Mouse (Mus musculus) ES-Bruce4 (cell line): ENCODE data around the gene Atxn7l2. TPM values are rescaled to one million over a fixed set of nuclear protein-coding genes. Genes with fewer than 3 reads are reported as not detected.

Source experiments
- H3K27ac ChIP-seq: 2 replicates; pipeline ENCODE4 v1.5.1; 2012; ENCODE audit warnings: low read length, inconsistent platforms; ENCODE audit not compliant: insufficient read depth
- H3K27me3 ChIP-seq: 2 replicates; pipeline ENCODE4 v1.6.1; 2012; ENCODE audit warnings: mild to moderate bottlenecking, low read length, inconsistent platforms; ENCODE audit not compliant: control insufficient read depth, poor library complexity, insufficient read depth, severe bottlenecking
- H3K36me3 ChIP-seq: 2 replicates; pipeline ENCODE4 v1.6.1; 2012; ENCODE audit warnings: inconsistent platforms, mild to moderate bottlenecking, low read length, moderate library complexity; ENCODE audit not compliant: control insufficient read depth, poor library complexity, insufficient read depth, severe bottlenecking
- H3K4me1 ChIP-seq: one replicate; pipeline ENCODE4 v1.8.1; 2011; ENCODE audit warnings: low read length; ENCODE audit not compliant: control insufficient read depth, insufficient read depth
- H3K4me3 ChIP-seq: 2 replicates; pipeline ENCODE4 v1.5.1; 2011; ENCODE audit warnings: low read depth, mild to moderate bottlenecking, low read length
- H3K9ac ChIP-seq: 2 replicates; pipeline ENCODE4 v1.6.1; 2012; ENCODE audit warnings: low read depth, mild to moderate bottlenecking, inconsistent platforms; ENCODE audit not compliant: poor library complexity, severe bottlenecking
- H3K9me3 ChIP-seq: replicated peaks from 2 replicates; pipeline ENCODE4 v1.6.1; 2012; ENCODE audit warnings: mild to moderate bottlenecking, low read length, inconsistent platforms; ENCODE audit not compliant: control insufficient read depth, poor library complexity, insufficient read depth, severe bottlenecking
- CTCF ChIP-seq: IDR thresholded peaks from one replicate; pipeline ENCODE4 v1.8.1; 2011; ENCODE audit warnings: low read depth, low read length
- EP300 ChIP-seq: IDR thresholded peaks from 2 replicates; pipeline ENCODE4 v1.6.1; 2011; ENCODE audit warnings: low read depth, low read length; ENCODE audit not compliant: insufficient read depth
- POLR2A ChIP-seq: IDR thresholded peaks from one replicate; pipeline ENCODE4 v1.8.1; 2011; ENCODE audit warnings: low read length; ENCODE audit not compliant: insufficient read depth
- polyA plus RNA-seq: library from polyadenylated mRNA; stranded (reverse); fragments of >200 nt; gene quantifications from 2 replicates; pipeline ENCODE4 v1.2.4, GENCODE M21; 2011; ENCODE audit warnings: low read depth; ENCODE audit not compliant: missing spikeins, insufficient read depth, insufficient read length

Gene Atxn7l2
- polyA plus RNA-seq, 1 experiment: 4.3 TPM

DNA sequence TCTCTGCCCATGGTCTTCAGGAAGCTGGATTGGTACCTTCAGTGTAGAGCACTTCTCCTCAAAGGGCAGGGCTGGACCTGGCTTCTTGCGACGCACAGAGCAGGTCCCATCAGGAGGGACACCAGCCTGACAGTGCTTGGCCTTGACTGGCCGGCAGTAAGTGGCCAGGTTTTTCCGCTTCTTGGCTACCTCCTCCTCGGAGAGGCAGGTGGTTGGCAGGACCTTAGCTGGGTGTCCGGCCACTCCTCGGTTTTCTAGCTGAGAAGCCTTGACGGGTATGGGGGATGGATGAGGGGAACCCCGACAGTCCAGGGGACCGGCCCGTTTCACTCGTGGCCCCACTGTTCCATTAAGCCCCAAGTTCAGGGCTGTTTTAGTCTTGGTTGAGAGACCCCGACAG lies 7.5 kb downstream of the Atxn7l2 start:
- Histone ChIP-seq H3K36me3 (no peaks in the 10 kb centered on the region), H3K27me3 (no peaks in the 10 kb centered on the region), H3K4me1 (no peaks in the 10 kb centered on the region), H3K27ac (no peak overlapping the region), H3K9ac (no peak overlapping the region), H3K4me3 (no peak overlapping the region), H3K9me3 (no peaks in the 10 kb centered on the region)
- TF ChIP-seq EP300 (no peak), POLR2A (no peak), CTCF (no peak)

DNA sequence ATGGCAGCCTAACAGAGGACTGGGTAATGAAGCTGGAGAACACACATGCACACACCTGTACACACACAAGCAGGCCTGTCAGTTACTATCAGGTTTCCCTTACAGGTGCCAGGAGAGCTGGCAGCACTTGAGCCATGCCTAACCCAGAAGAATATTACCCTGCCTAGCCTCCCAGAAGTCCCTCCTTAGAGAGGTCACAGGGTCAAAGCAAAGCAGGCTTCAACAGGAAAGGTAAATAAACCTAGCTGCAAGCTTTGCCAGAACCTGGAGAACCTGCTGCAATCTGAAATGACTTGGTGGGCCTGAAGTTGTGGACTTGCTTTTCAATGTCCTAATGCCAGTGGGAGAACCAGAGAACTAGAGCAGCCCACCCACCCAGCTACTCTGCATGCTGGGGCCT lies 8.2 kb downstream of the Atxn7l2 start:
- no peak overlapping the region for H3K4me3 ChIP-seq
- H3K36me3 ChIP-seq: no peaks in the 10 kb centered on the region
- H3K27me3 ChIP-seq: no peaks in the 10 kb centered on the region
- no peak overlapping the region for H3K27ac ChIP-seq
- H3K9me3 ChIP-seq: no peaks in the 10 kb centered on the region
- no peaks in the 10 kb centered on the region for H3K4me1 ChIP-seq
- TF ChIP-seq POLR2A (no peak), CTCF (no peak), EP300 (no peak)
- H3K9ac ChIP-seq: no peak overlapping the region

DNA sequence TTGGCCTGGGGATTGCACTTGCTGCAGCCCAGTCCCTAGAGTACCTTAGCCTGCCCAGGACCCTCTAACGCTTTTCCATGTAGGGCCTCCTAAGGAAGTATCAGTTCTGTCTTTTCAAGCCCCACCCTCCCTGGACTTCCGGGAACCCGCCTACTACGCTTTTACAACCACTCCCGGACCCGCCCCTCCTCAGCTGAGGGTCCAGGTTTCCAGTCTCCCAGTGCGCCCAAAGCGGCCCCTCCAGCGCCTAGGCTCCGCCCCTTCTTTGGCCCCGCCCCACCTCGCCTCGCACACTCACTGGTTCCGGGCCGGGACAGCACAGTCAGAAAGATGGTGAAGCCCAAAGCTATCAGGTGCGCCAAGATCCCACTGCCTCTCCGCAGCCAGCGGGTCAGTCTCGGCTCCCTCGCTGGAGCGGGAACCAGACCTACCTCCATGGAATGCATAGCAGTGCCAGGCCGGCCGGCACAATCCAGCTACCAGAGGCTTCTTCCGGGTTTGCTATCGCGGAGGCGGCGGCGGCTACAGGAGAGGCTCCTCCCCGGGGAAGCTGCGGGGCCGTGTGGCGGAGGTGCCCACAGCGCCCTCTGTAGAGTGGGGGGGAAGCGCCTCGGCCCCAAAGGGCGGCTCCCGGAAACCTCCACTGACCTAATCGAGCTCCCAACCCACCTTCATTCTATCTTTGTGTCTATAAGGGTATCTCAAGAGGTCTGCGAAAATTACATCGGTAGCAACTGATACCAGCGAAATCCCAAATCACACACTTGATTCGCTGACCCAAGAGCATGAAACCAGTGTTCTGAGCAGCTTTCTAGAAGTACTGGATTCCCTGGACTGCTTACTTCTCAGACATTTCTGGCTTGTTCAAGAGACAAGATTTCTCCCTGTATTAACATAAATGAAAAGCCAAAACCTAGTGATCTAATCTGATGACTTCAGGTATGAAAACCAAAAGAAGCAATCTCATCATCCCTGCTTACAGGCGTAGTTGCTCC lies 10.1 kb downstream of the Atxn7l2 start, which contains the start of gene Cyb561d1:
TSS of gene Cyb561d1 (minus strand) at position 884 of the 995 bp plus-strand sequence.
- H3K27me3 ChIP-seq: no peaks in the 10 kb centered on the region
- H3K27ac ChIP-seq: peak within 1 kb of the TSS; percentile 37; the same call in 1 of the 2 replicates
- H3K36me3 ChIP-seq: no peaks in the 10 kb centered on the region
- peak within 1 kb of the TSS; percentile 80 for H3K4me3 ChIP-seq
- peak within 1 kb of the TSS; percentile 17 for H3K9ac ChIP-seq
- H3K4me1 ChIP-seq: no peaks in the 10 kb centered on the region
- TF ChIP-seq POLR2A (peak; percentile 77), CTCF (peak; percentile 41), EP300 (no peak)
- no peaks in the 10 kb centered on the region for H3K9me3 ChIP-seq

DNA sequence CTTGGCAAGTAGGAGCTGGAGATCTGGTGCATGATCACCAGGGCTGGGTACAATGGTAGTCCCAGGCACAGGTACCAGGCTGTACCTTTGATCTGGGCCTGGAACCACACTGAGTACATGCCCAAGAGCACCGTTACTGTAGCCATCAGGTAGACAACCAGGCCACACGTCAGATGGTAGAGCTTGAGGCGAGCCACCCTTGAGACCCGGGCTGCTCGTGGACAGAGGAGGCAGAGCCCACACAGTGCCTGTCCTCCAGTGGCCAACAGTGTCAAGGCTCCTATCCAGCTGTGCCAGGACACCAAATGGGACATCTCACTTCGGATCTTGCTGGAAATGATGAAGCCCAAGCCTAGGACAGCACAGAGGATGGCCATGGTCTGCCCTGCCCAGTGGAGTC lies 11.5 kb downstream of the Atxn7l2 start:
- H3K27me3 ChIP-seq: no peaks in the 10 kb centered on the region
- no peaks in the 10 kb centered on the region for H3K36me3 ChIP-seq
- H3K9ac ChIP-seq: no peak overlapping the region
- H3K27ac ChIP-seq: no peak overlapping the region
- H3K9me3 ChIP-seq: no peaks in the 10 kb centered on the region
- H3K4me1 ChIP-seq: no peaks in the 10 kb centered on the region
- no peak overlapping the region for H3K4me3 ChIP-seq
- TF ChIP-seq CTCF (no peak), POLR2A (no peak), EP300 (no peak)

DNA sequence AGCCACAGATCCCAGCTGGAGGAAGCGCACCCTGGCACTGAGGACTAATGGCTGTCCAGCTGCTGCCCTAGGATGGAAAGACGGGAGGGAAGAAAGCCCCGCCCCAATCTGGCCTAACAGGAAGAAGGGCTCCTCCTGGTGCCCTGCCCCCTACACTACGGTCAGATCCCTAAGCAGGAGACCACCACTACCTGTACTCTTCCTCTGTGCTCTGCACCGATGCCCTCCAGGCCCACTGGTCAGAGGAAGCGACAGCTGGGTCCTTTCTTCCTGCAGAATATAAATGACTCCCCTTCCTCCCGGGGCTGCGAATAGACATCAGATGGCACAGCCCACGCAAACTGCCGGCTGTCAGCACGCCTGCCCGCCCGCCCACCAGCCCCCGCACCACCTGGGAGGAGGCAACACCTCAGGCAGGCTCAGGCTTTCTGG lies 13.7 kb downstream of the Atxn7l2 start:
- peak overlapping the region; percentile 17 for H3K4me3 ChIP-seq
- no peak overlapping the region for H3K9ac ChIP-seq
- no peak overlapping the region for H3K27ac ChIP-seq
- H3K9me3 ChIP-seq: no peaks in the 10 kb centered on the region
- peaks cover 1% of the 10 kb centered on the region for H3K4me1 ChIP-seq
- H3K27me3 ChIP-seq: no peaks in the 10 kb centered on the region
- TF ChIP-seq CTCF: peak; percentile 9
- TF ChIP-seq POLR2A: no peak
- H3K36me3 ChIP-seq: no peaks in the 10 kb centered on the region

DNA sequence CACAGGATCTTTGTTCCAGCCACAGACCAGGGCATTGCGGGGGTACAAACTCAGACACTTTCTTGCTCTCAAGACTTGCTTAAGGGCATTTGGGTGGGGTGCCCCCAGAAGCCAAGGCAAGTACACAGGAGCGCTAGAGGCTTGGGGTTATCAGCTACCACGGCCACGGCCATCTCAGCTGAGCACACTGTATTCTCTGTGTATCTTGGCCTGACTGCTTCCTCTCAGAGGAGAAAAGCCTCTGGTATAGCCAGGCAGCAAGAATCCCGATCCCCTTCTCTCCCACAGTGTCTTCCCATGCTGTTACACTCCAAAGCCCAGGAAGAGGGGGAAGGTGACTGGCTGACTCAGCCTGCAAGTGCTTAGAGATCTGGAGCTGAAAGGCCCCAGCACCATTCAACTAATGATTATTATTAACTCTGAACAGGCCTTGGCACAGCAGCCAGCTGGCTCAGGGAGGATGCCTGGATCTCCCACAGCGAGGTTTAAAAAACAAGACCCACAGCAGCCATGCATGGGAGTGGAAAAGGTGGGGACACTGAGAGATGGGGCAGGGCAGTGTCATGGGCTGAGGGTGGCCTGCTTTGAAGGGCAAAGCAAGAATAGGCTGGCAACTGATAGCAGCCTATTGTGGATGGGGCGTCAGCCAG lies 14.7 kb downstream of the Atxn7l2 start:
- no peak overlapping the region for H3K27ac ChIP-seq
- H3K27me3 ChIP-seq: no peaks in the 10 kb centered on the region
- TF ChIP-seq POLR2A: no peak
- TF ChIP-seq CTCF: no peak
- TF ChIP-seq EP300: no peak
- H3K4me3 ChIP-seq: no peak overlapping the region
- no peaks in the 10 kb centered on the region for H3K9me3 ChIP-seq
- peaks cover 1% of the 10 kb centered on the region for H3K4me1 ChIP-seq
- no peak overlapping the region for H3K9ac ChIP-seq
- no peaks in the 10 kb centered on the region for H3K36me3 ChIP-seq
